Mouse (Mus musculus): Measurements from ENCODE around the gene Mbd4. TPM values are rescaled to one million over a fixed set of nuclear protein-coding genes. Genes with fewer than 3 reads are reported as not detected.
"Not testable (repeated sequence)": the region's sequence is repeated elsewhere in the genome, so short reads cannot be mapped to it uniquely, and the experiment has no call there.

Gene Mbd4
- polyA plus RNA-seq, 1 experiment from 2014 or later = 18.2 TPM

GRCm38 (mm10) chr6:115886894-115887293 is 33.7 kb upstream of the Mbd4 start:
- H3K27ac ChIP-seq = no peak overlapping the region
- H3K4me1 ChIP-seq = peaks cover 10% of the 10 kb centered on the region
- no peaks in the 10 kb centered on the region for H3K27me3 ChIP-seq (replicated peaks)
- 73% methylated on average over 4 of the region's 4 CpGs for WGBS
- 0 out of 2 replicates have a peak, but pooled peaks cover 4% of the 10 kb centered on the region for H3K9me3 ChIP-seq
- no peak overlapping the region for H3K9ac ChIP-seq
- no peak overlapping the region for H3K4me3 ChIP-seq
- peaks cover 38% of the 10 kb centered on the region for H3K36me3 ChIP-seq
- no peak overlapping the region for H3K4me2 ChIP-seq (replicated peaks)
- ATAC-seq (ENCODE audit: low FRiP score, low read depth) = no peak

GRCm38 (mm10) chr6:115884018-115884417 is 30.8 kb upstream of the Mbd4 start:
- Histone ChIP-seq H3K4me3 (no peak overlapping the region), H3K4me2 (replicated peaks) (no peak overlapping the region), H3K36me3 (peaks cover 46% of the 10 kb centered on the region), H3K27me3 (replicated peaks) (no peaks in the 10 kb centered on the region), H3K4me1 (no peaks in the 10 kb centered on the region), H3K9me3 (0 out of 2 replicates have a peak, but pooled peaks cover 4% of the 10 kb centered on the region), H3K9ac (no peak overlapping the region), H3K27ac (no peak overlapping the region)
- no peak for ATAC-seq (ENCODE audit: low FRiP score, low read depth)

GRCm38 (mm10) chr6:115880751-115881150 is 27.6 kb upstream of the Mbd4 start:
- Histone ChIP-seq H3K36me3 (peaks cover 38% of the 10 kb centered on the region), H3K9ac (no peak overlapping the region), H3K9me3 (no peaks in the 10 kb centered on the region), H3K4me2 (replicated peaks) (no peak overlapping the region), H3K27me3 (replicated peaks) (no peaks in the 10 kb centered on the region), H3K4me1 (no peaks in the 10 kb centered on the region), H3K4me3 (no peak overlapping the region), H3K27ac (no peak overlapping the region)
- no peak for ATAC-seq (ENCODE audit: low FRiP score, low read depth)
- 93% methylated on average over 8 of the region's 8 CpGs for WGBS

GRCm38 (mm10) chr6:115879736-115880135 is 26.6 kb upstream of the Mbd4 start:
- Histone ChIP-seq H3K4me2 (replicated peaks) (no peak overlapping the region), H3K4me3 (no peak overlapping the region), H3K9me3 (no peaks in the 10 kb centered on the region), H3K36me3 (peaks cover 42% of the 10 kb centered on the region), H3K9ac (no peak overlapping the region), H3K4me1 (no peaks in the 10 kb centered on the region), H3K27ac (no peak overlapping the region), H3K27me3 (replicated peaks) (no peaks in the 10 kb centered on the region)
- no peak for ATAC-seq (ENCODE audit: low FRiP score, low read depth)
- WGBS = 83% methylated on average over 6 of the region's 6 CpGs

GRCm38 (mm10) chr6:115878694-115879093 is 25.5 kb upstream of the Mbd4 start:
- Histone ChIP-seq H3K4me3 (no peak overlapping the region), H3K9ac (no peak overlapping the region), H3K4me2 (replicated peaks) (no peak overlapping the region), H3K36me3 (peaks cover 38% of the 10 kb centered on the region), H3K27ac (no peak overlapping the region), H3K9me3 (no peaks in the 10 kb centered on the region), H3K4me1 (no peaks in the 10 kb centered on the region), H3K27me3 (replicated peaks) (no peaks in the 10 kb centered on the region)
- WGBS = 86% methylated on average over 6 of the region's 6 CpGs
- ATAC-seq (ENCODE audit: low FRiP score, low read depth) = no peak

DNA sequence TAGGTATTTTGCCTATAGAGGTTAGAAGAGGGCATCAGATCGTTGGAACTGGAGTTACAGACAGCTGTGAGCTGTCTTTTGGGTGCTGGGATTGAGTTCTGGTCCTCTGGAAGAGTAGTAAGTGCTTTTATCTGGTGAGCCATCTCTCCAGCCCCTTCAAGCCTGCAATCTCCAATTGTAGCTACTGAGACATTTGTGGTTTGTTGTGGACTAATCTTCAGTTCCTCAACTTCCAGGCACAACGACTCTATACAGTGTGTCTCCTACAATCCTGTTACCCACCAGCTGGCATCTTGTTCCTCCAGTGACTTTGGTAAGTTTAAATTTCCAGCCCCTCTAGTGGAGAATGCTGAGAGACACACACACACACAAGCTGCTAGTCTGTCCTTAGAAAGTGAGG is 24.1 kb upstream of the Mbd4 start:
- H3K27ac ChIP-seq = no peak overlapping the region
- no peaks in the 10 kb centered on the region for H3K4me1 ChIP-seq
- no peak overlapping the region for H3K4me2 ChIP-seq (replicated peaks)
- WGBS = 95% methylated on average over 2 of the region's 2 CpGs
- H3K27me3 ChIP-seq (replicated peaks) = no peaks in the 10 kb centered on the region
- H3K36me3 ChIP-seq = peaks cover 38% of the 10 kb centered on the region
- ATAC-seq (ENCODE audit: low FRiP score, low read depth) = no peak
- no peak overlapping the region for H3K9ac ChIP-seq
- no peak overlapping the region for H3K4me3 ChIP-seq
- H3K9me3 ChIP-seq = no peaks in the 10 kb centered on the region

GRCm38 (mm10) chr6:115871318-115871717 is 18.1 kb upstream of the Mbd4 start:
- not testable (repeated sequence) for H3K36me3 ChIP-seq; H3K27ac ChIP-seq; H3K9me3 ChIP-seq; H3K4me1 ChIP-seq; H3K4me3 ChIP-seq; ATAC-seq (ENCODE audit: low FRiP score, low read depth); H3K9ac ChIP-seq; H3K27me3 ChIP-seq (replicated peaks); H3K4me2 ChIP-seq (replicated peaks)
- no CpG with 5 or more reads among the region's 3 CpGs for WGBS

DNA sequence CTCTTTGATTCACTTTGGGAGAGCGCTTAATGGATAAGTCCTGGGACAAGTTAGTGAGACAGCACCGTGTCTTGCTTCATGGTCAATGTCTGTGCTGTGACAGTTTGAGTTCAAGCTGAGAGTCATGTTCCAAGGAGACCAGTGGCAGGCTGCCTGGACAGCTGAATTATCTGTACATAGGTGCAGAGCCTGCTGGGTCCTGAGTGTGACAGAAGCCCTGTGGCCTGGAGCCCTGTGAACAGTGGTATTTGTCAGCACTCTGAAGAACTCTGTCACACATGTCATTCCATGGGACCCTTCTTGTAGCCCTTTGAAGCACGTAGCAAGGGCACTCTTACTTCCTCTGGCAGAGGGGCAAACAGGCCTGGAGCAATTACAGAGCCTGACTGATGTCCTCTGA is 14.0 kb upstream of the Mbd4 start:
- not testable (repeated sequence) for H3K27ac ChIP-seq; H3K27me3 ChIP-seq (replicated peaks); H3K4me2 ChIP-seq (replicated peaks); H3K4me3 ChIP-seq; ATAC-seq (ENCODE audit: low FRiP score, low read depth); H3K9ac ChIP-seq; H3K4me1 ChIP-seq; H3K9me3 ChIP-seq
- no CpG with 5 or more reads among the region's 3 CpGs for WGBS
- H3K36me3 ChIP-seq = peaks cover 13% of the 10 kb centered on the region

DNA sequence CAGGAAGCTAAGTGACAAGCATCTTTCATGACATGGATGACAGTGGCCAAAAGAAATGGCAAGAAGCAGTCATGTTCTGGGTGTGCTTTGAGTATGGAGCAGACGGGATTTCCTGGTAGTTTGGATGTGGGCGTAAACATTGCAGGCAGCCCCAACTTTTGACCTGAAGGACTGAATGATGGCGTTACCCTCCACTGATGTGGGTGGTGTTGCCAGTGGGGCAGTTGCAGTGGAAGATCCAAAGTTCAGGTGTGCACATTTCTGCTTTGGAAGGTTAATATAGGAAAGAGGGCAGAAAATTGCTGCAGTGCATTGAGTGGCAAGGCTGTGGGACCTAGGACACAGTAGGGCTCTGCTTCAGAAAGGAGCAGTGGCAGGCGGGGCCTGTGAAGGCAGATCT is 12.1 kb upstream of the Mbd4 start:
- H3K9me3 ChIP-seq = no peaks in the 10 kb centered on the region
- H3K4me1 ChIP-seq = no peaks in the 10 kb centered on the region
- H3K36me3 ChIP-seq = peaks cover 13% of the 10 kb centered on the region
- ATAC-seq (ENCODE audit: low FRiP score, low read depth) = no peak
- no peak overlapping the region for H3K4me2 ChIP-seq (replicated peaks)
- WGBS = 96% methylated on average over 4 of the region's 4 CpGs
- H3K27me3 ChIP-seq (replicated peaks) = no peaks in the 10 kb centered on the region
- H3K9ac ChIP-seq = no peak overlapping the region
- no peak overlapping the region for H3K27ac ChIP-seq
- H3K4me3 ChIP-seq = no peak overlapping the region

GRCm38 (mm10) chr6:115863340-115863841 is 10.2 kb upstream of the Mbd4 start:
- WGBS = 78% methylated on average over 7 of the region's 7 CpGs
- ATAC-seq (ENCODE audit: low FRiP score, low read depth) = no peak
- Histone ChIP-seq H3K4me1 (no peaks in the 10 kb centered on the region), H3K27me3 (replicated peaks) (no peaks in the 10 kb centered on the region), H3K36me3 (peaks cover 13% of the 10 kb centered on the region), H3K27ac (no peak overlapping the region), H3K4me3 (no peak overlapping the region), H3K4me2 (replicated peaks) (no peak overlapping the region), H3K9ac (no peak overlapping the region), H3K9me3 (no peaks in the 10 kb centered on the region)

- H3K9me3 ChIP-seq = no peaks in the 10 kb centered on the region
- H3K9ac ChIP-seq = no peak overlapping the region
- no peak overlapping the region for H3K4me2 ChIP-seq (replicated peaks)
- H3K4me3 ChIP-seq = no peak overlapping the region
- no peaks in the 10 kb centered on the region for H3K27me3 ChIP-seq (replicated peaks)
- H3K27ac ChIP-seq = no peak overlapping the region
- 78% methylated on average over 7 of the region's 7 CpGs for WGBS
- peaks cover 6% of the 10 kb centered on the region; the same call in 1 of the 2 replicates for H3K4me1 ChIP-seq
- no peak for ATAC-seq (ENCODE audit: low FRiP score, low read depth)
- H3K36me3 ChIP-seq = peaks cover 13% of the 10 kb centered on the region
Measured at GRCm38 (mm10) chr6:115860027-115860556, 6.9 kb upstream of the Mbd4 start.

GRCm38 (mm10) chr6:115859258-115859657 is 6.1 kb upstream of the Mbd4 start:
- ATAC-seq (ENCODE audit: low FRiP score, low read depth) = no peak
- no peak overlapping the region for H3K27ac ChIP-seq
- H3K36me3 ChIP-seq = peaks cover 10% of the 10 kb centered on the region; the same call in 1 of the 2 replicates
- peaks cover 6% of the 10 kb centered on the region; the same call in 1 of the 2 replicates for H3K4me1 ChIP-seq
- no peak overlapping the region for H3K4me3 ChIP-seq
- H3K27me3 ChIP-seq (replicated peaks) = no peaks in the 10 kb centered on the region
- no peak overlapping the region for H3K9ac ChIP-seq
- no peak overlapping the region for H3K4me2 ChIP-seq (replicated peaks)
- no peaks in the 10 kb centered on the region for H3K9me3 ChIP-seq
- 68% methylated on average over 4 of the region's 4 CpGs for WGBS

GRCm38 (mm10) chr6:115856361-115856745 is 3.2 kb upstream of the Mbd4 start:
- Histone ChIP-seq H3K27me3 (replicated peaks) (no peaks in the 10 kb centered on the region), H3K4me3 (no peak overlapping the region), H3K9me3 (no peaks in the 10 kb centered on the region), H3K36me3 (no peaks in the 10 kb centered on the region), H3K4me2 (replicated peaks) (no peak overlapping the region), H3K9ac (no peak overlapping the region), H3K4me1 (peaks cover 19% of the 10 kb centered on the region), H3K27ac (no peak overlapping the region)
- 87% methylated on average over 4 of the region's 4 CpGs for WGBS
- no peak for ATAC-seq (ENCODE audit: low FRiP score, low read depth)

All from neural tube, embryonic 12.5 days (tissue).